Mouse (Mus musculus): ENCODE data around the gene Snx7.

GRCm38 (mm10) chr3:117812135-117812534 lies 56.6 kb downstream of the Snx7 start:
- no peak for TF ChIP-seq CTCF (IDR thresholded peaks at IDR 0.05; ENCODE audit: borderline replicate concordance, control insufficient read depth, extremely low read depth, insufficient read depth, low read length, poor library complexity)
- no peak for TF ChIP-seq POLR2A (IDR thresholded peaks at IDR 0.05; ENCODE audit: control insufficient read depth, extremely low read depth, insufficient read depth, low read length, poor library complexity)
